Mouse (Mus musculus) frontal cortex, adult 2 months (tissue): ENCODE measurements around the gene Slc24a3. TPM values are rescaled to one million over a fixed set of nuclear protein-coding genes. Genes with fewer than 3 reads are reported as not detected.

ENCODE experiments used
- DNase-seq, 2 experiments: peaks; one replicate each; pipeline ENCODE4 v3.0.0; 2022; ENCODE audit warnings: low spot score in 1 of 2; ENCODE audit errors: extremely low spot score in 1 of 2
- polyA plus RNA-seq: library from polyadenylated mRNA; depleted of rRNA; stranded (reverse); fragments of >200 nt; gene quantifications from 2 replicates; pipeline ENCODE4 v1.2.3, GENCODE M21; 2012

Gene Slc24a3
- polyA plus RNA-seq, 1 experiment = 63.8 TPM

DNA sequence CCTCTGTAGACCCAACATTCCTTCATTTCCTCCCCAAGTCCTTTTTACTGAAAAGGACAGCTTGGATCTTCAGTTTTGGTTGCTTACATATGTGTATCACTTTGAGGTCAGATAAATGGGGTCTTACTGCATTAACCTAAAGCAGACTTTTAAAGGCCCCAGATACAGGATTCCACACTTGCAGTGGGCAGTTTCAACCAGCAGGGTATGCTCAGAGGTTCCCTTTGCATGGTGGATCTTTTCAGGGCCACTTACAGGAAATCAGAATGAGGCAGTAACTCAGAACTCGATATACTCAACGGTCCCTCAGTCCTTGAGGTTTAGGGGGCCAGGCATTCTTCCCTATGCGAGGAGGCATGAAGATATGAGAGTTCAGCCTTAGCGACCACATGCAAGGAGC, 101.9 kb downstream of the Slc24a3 start:
- DNase-seq = no peak

- DNase-seq = no peak
Observed at GRCm38 (mm10) chr2:145274016-145274677, 106.6 kb downstream of the Slc24a3 start.

DNA sequence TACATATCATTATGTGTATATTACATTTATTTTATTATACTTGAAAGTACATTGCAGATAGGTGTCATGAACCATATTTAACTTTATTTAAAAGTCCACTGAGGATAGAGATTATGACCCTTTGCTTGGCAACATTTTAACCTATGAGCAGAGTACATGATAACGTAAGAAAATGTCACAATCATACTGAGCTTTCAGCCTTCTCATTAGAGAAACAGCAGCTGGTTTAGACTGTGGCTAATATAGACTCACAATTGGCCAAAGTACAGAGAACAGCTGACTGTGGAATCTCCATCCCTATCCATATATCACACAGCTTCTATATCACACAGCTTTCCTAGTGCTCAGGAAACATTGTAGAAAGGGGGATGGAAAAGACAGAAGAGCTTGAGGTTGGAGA, 111.8 kb downstream of the Slc24a3 start:
- DNase-seq = no peak

- DNase-seq = no peak
Observed at GRCm38 (mm10) chr2:145283746-145284145, 116.2 kb downstream of the Slc24a3 start.

DNA sequence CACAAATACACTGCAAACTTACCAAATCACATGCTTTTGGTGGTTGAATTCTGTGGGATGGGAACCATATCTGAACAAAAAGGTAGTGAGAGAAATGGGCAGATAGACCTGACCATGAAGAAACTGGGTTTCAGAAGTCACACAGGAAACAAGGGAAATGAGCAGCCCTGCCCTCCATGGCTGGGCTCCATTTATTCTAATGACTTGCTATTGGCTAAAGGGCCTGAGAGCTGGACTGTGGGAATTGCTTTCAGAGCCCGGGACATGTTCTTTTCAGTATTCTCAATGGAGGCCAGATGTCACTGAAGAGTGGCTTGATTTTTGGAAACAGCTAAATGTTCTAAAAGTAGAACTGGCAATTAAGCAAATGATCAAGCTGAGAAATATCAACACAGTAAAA, 120.9 kb downstream of the Slc24a3 start:
- DNase-seq = no peak

DNA sequence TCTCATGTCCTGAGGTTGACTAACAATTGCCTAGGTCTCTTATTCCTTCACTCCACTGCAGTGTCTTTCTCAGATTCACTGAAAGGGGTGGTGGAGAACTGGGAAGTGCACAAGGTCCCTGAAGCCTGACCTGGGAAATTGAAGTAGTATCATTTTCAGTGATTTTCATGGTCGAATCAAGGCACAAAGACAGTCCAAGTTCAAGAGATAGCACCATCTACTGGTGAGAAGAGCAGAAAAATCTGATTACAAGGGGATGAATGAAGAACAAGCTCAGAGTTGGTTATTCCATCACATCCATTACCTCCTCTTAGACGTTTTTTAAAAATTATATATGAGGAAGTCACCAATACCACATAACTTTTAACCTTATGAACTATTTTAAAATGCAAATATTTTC, 123.9 kb downstream of the Slc24a3 start:
- peak in 1 of 2 experiments; percentile 54 for DNase-seq

- no peak for DNase-seq
Observed at GRCm38 (mm10) chr2:145292196-145292595, 124.6 kb downstream of the Slc24a3 start.

DNA sequence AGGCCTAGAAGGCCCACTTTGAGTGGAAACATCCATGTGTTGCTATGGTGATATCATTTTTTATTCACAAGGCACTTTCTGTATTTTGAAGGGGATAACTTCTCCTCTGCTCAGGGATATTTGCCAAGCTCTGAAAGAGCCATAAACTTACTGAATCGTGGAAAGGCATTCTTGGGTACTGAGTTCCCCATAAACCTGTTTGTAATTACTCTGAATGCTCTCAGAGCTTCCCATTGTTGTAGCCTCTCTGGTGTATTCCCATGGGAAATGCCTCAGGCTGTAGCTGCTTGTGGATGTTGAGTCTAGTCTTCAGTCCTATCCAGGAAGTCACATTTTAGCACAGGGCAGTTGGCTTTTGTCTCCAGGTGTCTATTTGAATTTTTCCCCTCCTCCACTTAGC, 125.3 kb downstream of the Slc24a3 start:
- no peak for DNase-seq

GRCm38 (mm10) chr2:145296906-145297305, 129.4 kb downstream of the Slc24a3 start:
- DNase-seq = no peak

DNA sequence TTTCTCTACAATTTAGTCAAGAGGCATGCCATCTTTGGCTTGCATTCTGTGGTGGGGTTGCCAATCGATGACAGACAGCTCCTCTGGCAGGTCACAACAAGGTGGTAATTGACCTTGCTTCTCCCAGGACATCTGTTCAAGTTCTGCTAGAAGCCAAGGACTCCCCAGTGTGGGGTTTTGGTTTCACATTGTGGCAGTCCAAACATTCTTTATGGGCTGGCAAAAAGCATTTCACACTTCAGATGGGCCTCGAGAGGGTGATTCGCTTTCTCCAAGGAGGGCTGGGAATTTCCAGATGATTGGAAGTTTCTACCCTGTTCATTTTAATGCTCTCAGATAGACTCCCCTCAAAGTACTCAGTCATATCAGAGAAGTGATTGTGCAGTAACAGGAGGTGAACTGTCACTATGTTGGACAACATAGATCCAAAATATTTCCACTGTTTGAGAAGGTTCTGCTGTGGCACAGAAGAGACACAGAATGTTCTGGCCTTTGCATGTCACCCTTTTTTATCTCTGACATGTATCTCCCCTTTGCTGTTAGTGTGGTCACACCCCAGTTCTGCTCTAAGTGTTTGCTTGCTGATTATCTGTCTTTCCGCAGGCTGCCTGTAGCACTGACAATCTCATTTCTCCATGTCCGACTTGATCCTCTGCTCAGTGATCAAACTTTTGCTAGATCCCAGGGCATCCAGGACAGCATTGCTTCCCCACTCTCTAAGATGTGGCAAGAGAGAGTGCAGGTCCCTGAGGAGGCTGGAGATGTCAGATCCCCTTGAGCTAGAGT, 132.6 kb downstream of the Slc24a3 start:
- no peak for DNase-seq

DNA sequence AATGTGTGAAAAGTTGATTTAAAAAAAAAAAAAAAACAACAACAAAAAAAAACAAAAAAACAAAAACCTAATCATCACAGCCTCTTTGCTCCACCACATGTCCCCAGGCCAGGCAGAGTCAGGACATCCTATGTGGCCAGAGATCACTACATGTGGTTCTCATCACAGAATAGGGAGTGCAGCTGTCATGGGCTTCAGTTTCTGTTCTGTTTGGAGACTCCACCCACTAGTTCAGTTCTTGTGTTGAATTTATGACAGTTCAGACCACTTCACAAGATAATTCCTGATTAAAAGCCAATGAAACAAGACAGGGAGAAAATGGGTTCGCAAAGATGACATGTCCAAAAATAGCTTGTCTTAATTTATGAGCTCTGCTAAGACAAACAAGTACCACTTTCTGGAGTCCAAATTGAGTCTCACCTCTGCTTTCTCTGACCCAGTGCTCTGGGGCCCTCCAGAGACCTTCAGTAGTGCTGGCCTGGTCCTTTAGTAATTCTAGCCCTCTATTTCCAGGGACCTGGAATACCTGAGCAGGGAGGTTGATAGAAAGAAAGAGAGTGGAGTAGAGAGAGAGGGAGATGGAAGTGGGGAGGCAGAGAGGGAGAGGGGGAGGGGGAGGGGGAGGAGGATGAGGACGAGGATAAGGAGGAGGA, 139.8 kb downstream of the Slc24a3 start:
- DNase-seq = no peak

- no peak for DNase-seq
Observed at GRCm38 (mm10) chr2:145318916-145319315, 151.4 kb downstream of the Slc24a3 start.

GRCm38 (mm10) chr2:145321287-145321686, 153.7 kb downstream of the Slc24a3 start:
- DNase-seq = no peak

DNA sequence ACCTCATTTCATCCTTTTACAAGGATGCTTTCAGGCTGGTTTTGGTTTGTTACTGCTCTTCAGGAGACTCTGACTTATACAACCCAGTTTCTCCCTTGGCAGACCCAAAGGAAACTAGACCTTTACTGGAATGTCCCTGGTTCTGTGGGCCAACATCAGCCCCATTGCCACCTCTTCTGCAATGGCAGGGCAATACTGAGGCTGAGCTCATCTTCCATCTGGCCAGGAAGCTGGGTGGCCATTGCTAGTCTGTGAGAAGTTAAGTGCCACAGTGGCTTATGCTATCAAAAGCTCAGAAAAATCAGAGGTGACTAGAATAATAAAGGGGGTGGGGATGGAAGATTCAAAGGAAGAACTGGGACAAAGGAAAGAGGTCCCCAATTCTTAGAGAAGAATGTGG, 154.2 kb downstream of the Slc24a3 start:
- no peak for DNase-seq

GRCm38 (mm10) chr2:145324477-145324876, 156.9 kb downstream of the Slc24a3 start:
- DNase-seq = no peak

- DNase-seq = no peak
Observed at GRCm38 (mm10) chr2:145325852-145326251, 158.3 kb downstream of the Slc24a3 start.

GRCm38 (mm10) chr2:145326544-145326943, 159.0 kb downstream of the Slc24a3 start:
- DNase-seq = no peak

DNA sequence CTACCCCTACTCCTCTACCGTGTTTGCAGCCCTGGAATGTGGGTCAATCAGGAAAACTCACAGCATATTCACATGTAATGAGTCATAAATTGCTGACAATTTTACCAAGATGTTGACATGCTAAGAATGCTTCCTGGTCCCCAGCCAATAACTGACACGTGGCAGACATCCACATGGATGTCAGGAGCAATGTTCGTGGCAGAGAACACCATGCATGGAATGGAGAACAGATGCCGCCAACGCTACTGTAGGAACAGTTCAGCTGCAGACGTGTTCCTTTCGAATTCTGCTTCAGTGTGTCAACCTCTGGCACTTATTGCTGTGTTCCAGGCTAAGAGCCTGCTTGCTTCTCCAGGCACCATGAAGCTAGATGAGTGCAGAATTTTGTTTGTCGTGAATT, 162.2 kb downstream of the Slc24a3 start:
- DNase-seq = peak; percentile 27 to 49

- DNase-seq = no peak
Observed at GRCm38 (mm10) chr2:145331525-145331924, 164.0 kb downstream of the Slc24a3 start.

GRCm38 (mm10) chr2:145333466-145333865, 165.9 kb downstream of the Slc24a3 start:
- no peak for DNase-seq

GRCm38 (mm10) chr2:145336406-145336805, 168.9 kb downstream of the Slc24a3 start:
- no peak for DNase-seq

GRCm38 (mm10) chr2:145340816-145341215, 173.3 kb downstream of the Slc24a3 start:
- DNase-seq = no peak
